Mouse (Mus musculus) MEL (cell line): ENCODE results near the gene Zfand2b. TPM values are rescaled to one million over a fixed set of nuclear protein-coding genes. Genes with fewer than 3 reads are reported as not detected.

ENCODE experiments used
- DNase-seq: peaks from one replicate; pipeline ENCODE4 v3.0.0; 2011; ENCODE audit warnings: low read depth, low spot score
- H3K27ac ChIP-seq: 2 replicates; pipeline ENCODE4 v1.5.1; 2012; ENCODE audit warnings: low read depth, mild to moderate bottlenecking, control low read depth, low read length, moderate library complexity; ENCODE audit not compliant: control insufficient read depth
- H3K27me3 ChIP-seq, 2 experiments: fragments of 150-350 bp in 1 of 2; sonication (generic) in 1 of 2; 2 replicates each; pipeline ENCODE4 v1.6.1; 2012; ENCODE audit warnings: low read length in 2 of 2, mild to moderate bottlenecking in 2 of 2, improper control_type of control experiment in 1 of 2, moderate library complexity in 1 of 2; ENCODE audit not compliant: insufficient read depth in 2 of 2, control insufficient read depth in 1 of 2
- H3K36me3 ChIP-seq, 2 experiments: 2 replicates each; pipeline ENCODE4 v1.6.1; 2012 to 2014; ENCODE audit warnings: low read length in 2 of 2, improper control_type of control experiment in 1 of 2, inconsistent platforms in 1 of 2, mild to moderate bottlenecking in 1 of 2; ENCODE audit not compliant: insufficient read depth in 2 of 2, control insufficient read depth in 1 of 2
- H3K4me1 ChIP-seq, 2 experiments: fragments of 150-350 bp in 1 of 2; sonication (generic) in 1 of 2; 2 replicates each; pipeline ENCODE4 v1.6.1; 2012; ENCODE audit warnings: low read length in 2 of 2, improper control_type of control experiment in 1 of 2, mild to moderate bottlenecking in 1 of 2; ENCODE audit not compliant: insufficient read depth in 2 of 2, control insufficient read depth in 1 of 2
- H3K4me3 ChIP-seq, 2 experiments: fragments of 150-350 bp in 1 of 2; sonication (generic) in 1 of 2; 2 replicates each; pipeline ENCODE4 v1.5.1; 2012; ENCODE audit warnings: low read depth in 2 of 2, low read length in 2 of 2, mild to moderate bottlenecking in 2 of 2, moderate library complexity in 2 of 2, control low read depth in 1 of 2, improper control_type of control experiment in 1 of 2; ENCODE audit not compliant: control insufficient read depth in 1 of 2, insufficient read depth in 1 of 2
- H3K79me2 ChIP-seq: 2 replicates; pipeline ENCODE4 v1.6.1; 2012; ENCODE audit warnings: mild to moderate bottlenecking, low read length, moderate library complexity; ENCODE audit not compliant: control insufficient read depth, poor library complexity, insufficient read depth
- H3K9ac ChIP-seq: 2 replicates; pipeline ENCODE4 v1.6.1; 2012; ENCODE audit warnings: low read depth, mild to moderate bottlenecking, control low read depth, low read length, moderate library complexity; ENCODE audit not compliant: control insufficient read depth, poor library complexity, severe bottlenecking
- H3K9me3 ChIP-seq: fragments of 150-350 bp; sonication (generic); replicated peaks from 2 replicates; pipeline ENCODE4 v1.6.1; 2012; ENCODE audit warnings: mild to moderate bottlenecking, low read length, improper control_type of control experiment, moderate library complexity; ENCODE audit not compliant: insufficient read depth
- CHD2 ChIP-seq: IDR thresholded peaks from 2 replicates; pipeline ENCODE4 v1.6.1; 2011; ENCODE audit warnings: low read length, improper control_type of control experiment
- CTCF ChIP-seq, 3 experiments: IDR thresholded peaks in 2 of 3; conservative IDR thresholded peaks in 1 of 3; 2 replicates each; pipeline ENCODE4 v1.5.1; 2011 to 2012; ENCODE audit warnings: low read length in 3 of 3, low read depth in 2 of 3, mild to moderate bottlenecking in 2 of 3, improper control_type of control experiment in 1 of 3, inconsistent platforms in 1 of 3, mixed read lengths in 1 of 3, moderate library complexity in 1 of 3; ENCODE audit not compliant: control insufficient read depth in 1 of 3, insufficient read depth in 1 of 3, poor library complexity in 1 of 3, severe bottlenecking in 1 of 3
- EP300 ChIP-seq, 2 experiments: IDR thresholded peaks; 2 replicates each; pipeline ENCODE4 v1.6.1; 2011; ENCODE audit warnings: improper control_type of control experiment in 2 of 2, low read length in 2 of 2, low read depth in 1 of 2, mild to moderate bottlenecking in 1 of 2
- GABPA ChIP-seq: IDR thresholded peaks from 2 replicates; pipeline ENCODE4 v1.6.1; 2012; ENCODE audit warnings: low read depth, mild to moderate bottlenecking, inconsistent platforms, low read length, improper control_type of control experiment, moderate library complexity
- GATA1 ChIP-seq: IDR thresholded peaks from 2 replicates; pipeline ENCODE4 v1.6.1; 2011; ENCODE audit warnings: low read depth, low read length, improper control_type of control experiment
- HCFC1 ChIP-seq: IDR thresholded peaks from 2 replicates; pipeline ENCODE4 v1.6.1; 2012; ENCODE audit warnings: low read depth, mild to moderate bottlenecking, inconsistent platforms, low read length, improper control_type of control experiment, moderate library complexity
- JUND ChIP-seq: IDR thresholded peaks from 2 replicates; pipeline ENCODE4 v1.6.1; 2011; ENCODE audit warnings: low read depth, mild to moderate bottlenecking, improper control_type of control experiment, low read length
- MEF2A ChIP-seq: IDR thresholded peaks from 2 replicates; pipeline ENCODE4 v1.6.1; 2014; ENCODE audit warnings: low read depth, mild to moderate bottlenecking, inconsistent platforms, low read length, improper control_type of control experiment; ENCODE audit not compliant: poor library complexity, insufficient replicate concordance, severe bottlenecking; ENCODE audit errors: extremely low read depth
- MXI1 ChIP-seq: IDR thresholded peaks from 2 replicates; pipeline ENCODE4 v1.6.1; 2011; ENCODE audit warnings: mild to moderate bottlenecking, low read depth, low read length, improper control_type of control experiment
- NRF1 ChIP-seq: IDR thresholded peaks from 2 replicates; pipeline ENCODE4 v1.6.1; 2014; ENCODE audit warnings: low read depth, mild to moderate bottlenecking, inconsistent platforms, low read length, improper control_type of control experiment, moderate library complexity; ENCODE audit not compliant: poor library complexity, insufficient read depth, severe bottlenecking
- POLR2AphosphoS2 ChIP-seq: IDR thresholded peaks from 2 replicates; pipeline ENCODE4 v1.6.1; 2011; ENCODE audit warnings: low read length, improper control_type of control experiment
- RAD21 ChIP-seq: IDR thresholded peaks from 2 replicates; pipeline ENCODE4 v1.6.1; 2011; ENCODE audit warnings: mild to moderate bottlenecking, low read depth, low read length, improper control_type of control experiment
- RCOR1 ChIP-seq: IDR thresholded peaks from 2 replicates; pipeline ENCODE4 v1.6.1; 2012; ENCODE audit warnings: low read depth, mild to moderate bottlenecking, inconsistent platforms, low read length, improper control_type of control experiment
- SMC3 ChIP-seq: IDR thresholded peaks from 2 replicates; pipeline ENCODE4 v1.6.1; 2011; ENCODE audit warnings: low read depth, low read length, improper control_type of control experiment
- TCF12 ChIP-seq: IDR thresholded peaks from 2 replicates; pipeline ENCODE4 v1.6.1; 2014; ENCODE audit warnings: low read depth, mild to moderate bottlenecking, inconsistent platforms, low read length, improper control_type of control experiment, moderate library complexity
- UBTF ChIP-seq: IDR thresholded peaks from 2 replicates; pipeline ENCODE4 v1.6.1; 2012; ENCODE audit warnings: low read depth, mild to moderate bottlenecking, inconsistent platforms, low read length, improper control_type of control experiment, moderate library complexity, borderline replicate concordance; ENCODE audit not compliant: insufficient read depth
- USF1 ChIP-seq: IDR thresholded peaks from 2 replicates; pipeline ENCODE4 v1.6.1; 2014; ENCODE audit warnings: low read depth, mild to moderate bottlenecking, inconsistent platforms, low read length, improper control_type of control experiment, moderate library complexity
- ZC3H11A ChIP-seq: IDR thresholded peaks from 2 replicates; pipeline ENCODE4 v1.6.1; 2012; ENCODE audit warnings: low read depth, mild to moderate bottlenecking, inconsistent platforms, low read length, improper control_type of control experiment
- ZMIZ1 ChIP-seq: IDR thresholded peaks from 2 replicates; pipeline ENCODE4 v1.6.1; 2012; ENCODE audit warnings: low read depth, mild to moderate bottlenecking, inconsistent platforms, low read length, improper control_type of control experiment, moderate library complexity
- polyA plus RNA-seq, 2 experiments: library from polyadenylated mRNA; stranded (reverse) in 1 of 2; unstranded in 1 of 2; fragments of >175 nt in 1 of 2; fragments of >200 nt in 1 of 2; gene quantifications; 2 replicates each; pipeline versions ENCODE4 v1.2.1 to v1.2.4; 2012; ENCODE audit warnings: low replicate concordance in 2 of 2, low read depth in 1 of 2; ENCODE audit not compliant: insufficient read length in 2 of 2, insufficient read depth in 1 of 2, missing spikeins in 1 of 2
- total RNA-seq: library from RNA; depleted of rRNA; stranded (reverse); fragments of 300-350 nt; gene quantifications from 2 replicates; pipeline ENCODE4 v1.2.3, GENCODE M21; 2012

Zfand2b gene
- total and polyA plus RNA-seq, 3 experiments = 15.0 to 18.3 TPM; not detected in 1

- peaks cover 0 to 23% of the 10 kb centered on the region in 2 experiments; a peak in 2 of 4 replicates for H3K36me3 ChIP-seq
- no peak for DNase-seq
Measured at GRCm38 (mm10) chr1:75185495-75185894, 17.0 kb downstream of the Zfand2b start.

GRCm38 (mm10) chr1:75187126-75187525, 18.7 kb downstream of the Zfand2b start:
- Histone ChIP-seq H3K27me3 (no peaks in the 10 kb centered on the region), H3K9ac (no peak overlapping the region), H3K4me1 (peaks cover 3 to 29% of the 10 kb centered on the region in 2 experiments; a peak in 3 of 4 replicates), H3K79me2 (peaks cover 6% of the 10 kb centered on the region), H3K27ac (no peak overlapping the region), H3K4me3 (no peak overlapping the region), H3K36me3 (peaks cover 0 to 24% of the 10 kb centered on the region in 2 experiments; a peak in 2 of 4 replicates), H3K9me3 (no peaks in the 10 kb centered on the region)
- no peak for TF ChIP-seq RAD21
- TF ChIP-seq CHD2 = no peak
- TF ChIP-seq CTCF (IDR thresholded peaks at IDR 0.05 in 2 of 3, conservative IDR thresholded peaks at IDR 0.05 in 1 of 3; ENCODE audit: control insufficient read depth in 1 of 3, insufficient read depth in 1 of 3, low read depth in 2 of 3, low read length in 3 of 3, poor library complexity in 1 of 3, severe bottlenecking in 1 of 3) = no peak
- TF ChIP-seq USF1 = no peak
- no peak for TF ChIP-seq GATA1
- no peak for TF ChIP-seq ZC3H11A
- no peak for TF ChIP-seq MEF2A
- TF ChIP-seq RCOR1 = no peak
- TF ChIP-seq SMC3 = no peak
- DNase-seq = peak; percentile 59

More at GRCm38 (mm10) chr1:75185495-75185894, 17.0 kb downstream of the Zfand2b start:
- Histone ChIP-seq H3K9ac (no peak overlapping the region), H3K27me3 (no peaks in the 10 kb centered on the region), H3K79me2 (no peaks in the 10 kb centered on the region; the same call in 1 of the 2 replicates), H3K27ac (no peak overlapping the region), H3K4me1 (peaks cover 3 to 27% of the 10 kb centered on the region in 2 experiments; a peak in 3 of 4 replicates), H3K4me3 (no peak overlapping the region), H3K9me3 (no peaks in the 10 kb centered on the region)
- TF ChIP-seq UBTF (no peak), CHD2 (no peak), POLR2AphosphoS2 (no peak), GABPA (no peak), HCFC1 (no peak), TCF12 (no peak), NRF1 (no peak), ZMIZ1 (no peak), RCOR1 (no peak), JUND (no peak), USF1 (no peak), EP300 (IDR thresholded peaks at IDR 0.05; ENCODE audit: low read depth in 1 of 2, low read length in 2 of 2) (no peak), MXI1 (no peak), RAD21 (no peak)
